Mouse (Mus musculus) cerebellum, postnatal 4 days (tissue): Measurements from ENCODE around the gene Rimbp3.

Experiments
- DNase-seq, 2 experiments: peaks; one replicate each; pipeline ENCODE4 v3.0.0; 2022; ENCODE audit warnings: low spot score in 2 of 2, mixed read lengths in 1 of 2

The Rimbp3 gene

GRCm38 (mm10) chr16:17255270-17255669 is 46.9 kb downstream of the Rimbp3 start:
- no peak for DNase-seq

GRCm38 (mm10) chr16:17257359-17257821 is 49.0 kb downstream of the Rimbp3 start:
- DNase-seq, result peak in 1 of 2 experiments; percentile 72

GRCm38 (mm10) chr16:17258917-17259316 is 50.5 kb downstream of the Rimbp3 start:
- no peak for DNase-seq

- no peak for DNase-seq
Observed at GRCm38 (mm10) chr16:17261341-17261740, 52.9 kb downstream of the Rimbp3 start.
